Mouse (Mus musculus): Measurements from ENCODE around the gene Spata31d1b.

The Spata31d1b gene

GRCm38 (mm10) chr13:59756906-59757305 lies 44.8 kb downstream of the Spata31d1b start:
- DNase-seq: no peak

- no peak for DNase-seq
These were observed 50.7 kb downstream of the Spata31d1b start for GRCm38 (mm10) chr13:59762791-59763190.

GRCm38 (mm10) chr13:59766786-59767515 lies 54.9 kb downstream of the Spata31d1b start:
- DNase-seq: no peak

GRCm38 (mm10) chr13:59768531-59768930 lies 56.4 kb downstream of the Spata31d1b start:
- no peak for DNase-seq
